Mouse (Mus musculus): ENCODE data around the gene Ntrk2. TPM values are rescaled to one million over a fixed set of nuclear protein-coding genes. Genes with fewer than 3 reads are reported as not detected.

Gene Ntrk2
- polyA plus RNA-seq, 1 experiment from 2014 or later: 146 TPM

GRCm38 (mm10) chr13:58866776-58867435 is 60.5 kb downstream of the Ntrk2 start:
- Histone ChIP-seq H3K9ac (ENCODE audit: low read depth, low read length) (no peak overlapping the region), H3K27ac (ENCODE audit: low read depth, low read length) (no peak overlapping the region), H3K4me3 (ENCODE audit: low read length) (no peak overlapping the region), H3K4me2 (ENCODE audit: low read length) (no peak overlapping the region), H3K4me1 (ENCODE audit: control insufficient read depth, insufficient read depth, low read depth, low read length) (no peaks in the 10 kb centered on the region), H3K27me3 (replicated peaks; ENCODE audit: control insufficient read depth, insufficient read depth, low read length) (no peaks in the 10 kb centered on the region), H3K9me3 (ENCODE audit: control insufficient read depth, low read length) (no peaks in the 10 kb centered on the region), H3K36me3 (ENCODE audit: control insufficient read depth, insufficient read depth, low read length) (peaks cover 3% of the 10 kb centered on the region; the same call in 1 of the 2 replicates)
- 81% methylated on average over 8 of the region's 8 CpGs for WGBS
- no peak for ATAC-seq

GRCm38 (mm10) chr13:58882468-58882867 is 76.1 kb downstream of the Ntrk2 start:
- Histone ChIP-seq H3K9ac (ENCODE audit: low read depth, low read length) (no peak overlapping the region), H3K4me3 (ENCODE audit: low read length) (no peak overlapping the region), H3K9me3 (ENCODE audit: control insufficient read depth, low read length) (no peaks in the 10 kb centered on the region), H3K36me3 (ENCODE audit: control insufficient read depth, insufficient read depth, low read length) (peaks cover 7% of the 10 kb centered on the region; the same call in 1 of the 2 replicates), H3K4me2 (ENCODE audit: low read length) (no peak overlapping the region), H3K27ac (ENCODE audit: low read depth, low read length) (no peak overlapping the region), H3K4me1 (ENCODE audit: control insufficient read depth, insufficient read depth, low read depth, low read length) (no peaks in the 10 kb centered on the region), H3K27me3 (replicated peaks; ENCODE audit: control insufficient read depth, insufficient read depth, low read length) (no peaks in the 10 kb centered on the region)
- no peak for ATAC-seq
- WGBS: 87% methylated on average over 3 of the region's 3 CpGs

- H3K36me3 ChIP-seq (ENCODE audit: control insufficient read depth, insufficient read depth, low read length): peaks cover 7% of the 10 kb centered on the region
- no peak overlapping the region for H3K9ac ChIP-seq (ENCODE audit: low read depth, low read length)
- H3K27ac ChIP-seq (ENCODE audit: low read depth, low read length): no peak overlapping the region
- 95% methylated on average over 5 of the region's 5 CpGs for WGBS
- H3K4me1 ChIP-seq (ENCODE audit: control insufficient read depth, insufficient read depth, low read depth, low read length): no peaks in the 10 kb centered on the region
- no peak overlapping the region for H3K4me2 ChIP-seq (ENCODE audit: low read length)
- ATAC-seq: no peak
- no peaks in the 10 kb centered on the region for H3K9me3 ChIP-seq (ENCODE audit: control insufficient read depth, low read length)
- H3K4me3 ChIP-seq (ENCODE audit: low read length): no peak overlapping the region
- no peaks in the 10 kb centered on the region for H3K27me3 ChIP-seq (replicated peaks; ENCODE audit: control insufficient read depth, insufficient read depth, low read length)
Observed at GRCm38 (mm10) chr13:58882916-58883315, 76.5 kb downstream of the Ntrk2 start.

- 83% methylated on average over 8 of the region's 8 CpGs for WGBS
- Histone ChIP-seq H3K9me3 (ENCODE audit: control insufficient read depth, low read length) (no peaks in the 10 kb centered on the region), H3K4me1 (ENCODE audit: control insufficient read depth, insufficient read depth, low read depth, low read length) (no peaks in the 10 kb centered on the region), H3K4me2 (ENCODE audit: low read length) (no peak overlapping the region), H3K36me3 (ENCODE audit: control insufficient read depth, insufficient read depth, low read length) (peaks cover 12% of the 10 kb centered on the region), H3K9ac (ENCODE audit: low read depth, low read length) (no peak overlapping the region), H3K27me3 (replicated peaks; ENCODE audit: control insufficient read depth, insufficient read depth, low read length) (no peaks in the 10 kb centered on the region), H3K4me3 (ENCODE audit: low read length) (no peak overlapping the region), H3K27ac (ENCODE audit: low read depth, low read length) (no peak overlapping the region)
- no peak for ATAC-seq
Observed at GRCm38 (mm10) chr13:58886108-58886507, 79.7 kb downstream of the Ntrk2 start.

GRCm38 (mm10) chr13:58896254-58896910 is 90.0 kb downstream of the Ntrk2 start:
- H3K27me3 ChIP-seq (replicated peaks; ENCODE audit: control insufficient read depth, insufficient read depth, low read length): no peaks in the 10 kb centered on the region

GRCm38 (mm10) chr13:58899337-58899736 is 93.0 kb downstream of the Ntrk2 start:
- ATAC-seq: no peak
- no peak overlapping the region for H3K27ac ChIP-seq (ENCODE audit: low read depth, low read length)
- H3K4me1 ChIP-seq (ENCODE audit: control insufficient read depth, insufficient read depth, low read depth, low read length): peaks cover 8% of the 10 kb centered on the region; the same call in 1 of the 2 replicates

More at GRCm38 (mm10) chr13:58896254-58896910, 90.0 kb downstream of the Ntrk2 start:
- Histone ChIP-seq H3K9ac (ENCODE audit: low read depth, low read length) (no peak overlapping the region), H3K36me3 (ENCODE audit: control insufficient read depth, insufficient read depth, low read length) (peaks cover 6% of the 10 kb centered on the region; the same call in 1 of the 2 replicates), H3K4me3 (ENCODE audit: low read length) (no peak overlapping the region), H3K27ac (ENCODE audit: low read depth, low read length) (no peak overlapping the region), H3K4me1 (ENCODE audit: control insufficient read depth, insufficient read depth, low read depth, low read length) (no peaks in the 10 kb centered on the region), H3K9me3 (ENCODE audit: control insufficient read depth, low read length) (no peaks in the 10 kb centered on the region), H3K4me2 (ENCODE audit: low read length) (no peak overlapping the region)
- WGBS: 72% methylated on average over 12 of the region's 12 CpGs
- ATAC-seq: no peak

GRCm38 (mm10) chr13:58902313-58902712 is 95.9 kb downstream of the Ntrk2 start:
- Histone ChIP-seq H3K9me3 (ENCODE audit: control insufficient read depth, low read length) (no peaks in the 10 kb centered on the region), H3K9ac (ENCODE audit: low read depth, low read length) (no peak overlapping the region), H3K36me3 (ENCODE audit: control insufficient read depth, insufficient read depth, low read length) (peaks cover 4% of the 10 kb centered on the region; the same call in 1 of the 2 replicates), H3K4me3 (ENCODE audit: low read length) (no peak overlapping the region), H3K4me2 (ENCODE audit: low read length) (no peak overlapping the region), H3K4me1 (ENCODE audit: control insufficient read depth, insufficient read depth, low read depth, low read length) (peaks cover 17% of the 10 kb centered on the region), H3K27ac (ENCODE audit: low read depth, low read length) (no peak overlapping the region), H3K27me3 (replicated peaks; ENCODE audit: control insufficient read depth, insufficient read depth, low read length) (no peaks in the 10 kb centered on the region)
- 66% methylated on average over 8 of the region's 8 CpGs for WGBS
- ATAC-seq: no peak

More at GRCm38 (mm10) chr13:58899337-58899736, 93.0 kb downstream of the Ntrk2 start:
- Histone ChIP-seq H3K4me2 (ENCODE audit: low read length) (no peak overlapping the region), H3K4me3 (ENCODE audit: low read length) (no peak overlapping the region), H3K9ac (ENCODE audit: low read depth, low read length) (no peak overlapping the region), H3K27me3 (replicated peaks; ENCODE audit: control insufficient read depth, insufficient read depth, low read length) (no peaks in the 10 kb centered on the region), H3K9me3 (ENCODE audit: control insufficient read depth, low read length) (no peaks in the 10 kb centered on the region), H3K36me3 (ENCODE audit: control insufficient read depth, insufficient read depth, low read length) (peaks cover 4% of the 10 kb centered on the region; the same call in 1 of the 2 replicates)
- 95% methylated on average over 2 of the region's 2 CpGs for WGBS

GRCm38 (mm10) chr13:58904742-58905735 is 98.7 kb downstream of the Ntrk2 start:
- Histone ChIP-seq H3K27me3 (replicated peaks; ENCODE audit: control insufficient read depth, insufficient read depth, low read length) (no peaks in the 10 kb centered on the region), H3K4me3 (ENCODE audit: low read length) (no peak overlapping the region), H3K4me2 (ENCODE audit: low read length) (no peak overlapping the region), H3K4me1 (ENCODE audit: control insufficient read depth, insufficient read depth, low read depth, low read length) (peaks cover 17% of the 10 kb centered on the region), H3K9me3 (ENCODE audit: control insufficient read depth, low read length) (no peaks in the 10 kb centered on the region), H3K36me3 (ENCODE audit: control insufficient read depth, insufficient read depth, low read length) (peaks cover under 1% of the 10 kb centered on the region; the same call in 1 of the 2 replicates), H3K9ac (ENCODE audit: low read depth, low read length) (no peak overlapping the region), H3K27ac (ENCODE audit: low read depth, low read length) (peak overlapping the region; percentile 69)
- WGBS: 32% methylated on average over 13 of the region's 13 CpGs
- ATAC-seq: peak; percentile 67
